Mouse (Mus musculus) lung, postnatal 0 days (tissue): ENCODE data around the gene Bnc2.

Source experiments
- CTCF ChIP-seq: IDR thresholded peaks from 2 replicates; pipeline ENCODE4 v1.5.1; 2016; ENCODE audit warnings: antibody characterized with exemption, mild to moderate bottlenecking
- EP300 ChIP-seq: IDR thresholded peaks from 2 replicates; pipeline ENCODE4 v1.6.1; 2016; ENCODE audit warnings: antibody characterized with exemption, mild to moderate bottlenecking, control low read depth

DNA sequence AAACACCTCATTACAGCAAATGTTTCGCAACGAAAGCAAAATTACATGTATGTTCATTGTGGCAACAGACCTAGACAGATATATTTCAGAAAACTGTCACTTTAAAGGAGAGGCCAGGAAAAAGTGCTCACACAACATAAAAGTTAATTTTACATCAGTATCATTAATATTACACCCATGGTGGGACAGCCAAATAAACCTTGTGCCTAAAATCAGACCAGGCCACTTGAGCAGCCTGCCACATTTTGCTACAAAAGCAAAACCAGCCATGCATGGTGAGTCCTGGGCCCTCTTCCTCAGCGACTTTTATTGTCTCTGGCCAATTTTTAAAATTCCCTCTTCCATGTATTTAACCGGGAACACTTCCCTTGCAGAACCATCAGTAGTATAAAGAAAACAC is 221.5 kb downstream of the Bnc2 start:
- TF ChIP-seq CTCF (no peak), EP300 (no peak)
